Mouse (Mus musculus) liver, adult 2 months (tissue): Measurements from ENCODE around the gene Col5a1. TPM values are rescaled to one million over a fixed set of nuclear protein-coding genes. Genes with fewer than 3 reads are reported as not detected.
A peak's percentile ranks its signal among the peaks of the same experiment; 100 is the strongest.

Source experiments
- DNase-seq: peaks from one replicate; pipeline ENCODE4 v3.0.0-alpha.2; 2011; ENCODE audit warnings: low read depth, low spot score; ENCODE audit errors: extremely low read depth
- H3K27ac ChIP-seq: fragments of 200-500 bp; replicated peaks from 2 replicates; pipeline ENCODE4 v1.5.1; 2012; ENCODE audit warnings: low read depth, mild to moderate bottlenecking, control low read depth, inconsistent platforms, low read length; ENCODE audit not compliant: insufficient read depth
- H3K27me3 ChIP-seq: fragments of 200-500 bp; 2 replicates; pipeline ENCODE4 v1.6.1; 2012; ENCODE audit warnings: mild to moderate bottlenecking, moderate library complexity, low read length, inconsistent platforms; ENCODE audit not compliant: control insufficient read depth, insufficient read depth
- H3K36me3 ChIP-seq: fragments of 200-500 bp; 2 replicates; pipeline ENCODE4 v1.6.1; 2012; ENCODE audit warnings: low read length, inconsistent platforms; ENCODE audit not compliant: control insufficient read depth, insufficient read depth
- H3K4me1 ChIP-seq: fragments of 200-500 bp; 2 replicates; pipeline ENCODE4 v1.6.1; 2011; ENCODE audit warnings: low read length; ENCODE audit not compliant: control insufficient read depth, insufficient read depth
- H3K4me3 ChIP-seq: fragments of 200-500 bp; 2 replicates; pipeline ENCODE4 v1.5.1; 2011; ENCODE audit warnings: low read depth, mild to moderate bottlenecking, control low read depth, low read length, moderate library complexity; ENCODE audit not compliant: insufficient read depth
- H3K79me2 ChIP-seq: fragments of 200-500 bp; 2 replicates; pipeline ENCODE4 v1.6.1; 2012; ENCODE audit warnings: inconsistent platforms, mild to moderate bottlenecking, low read length, moderate library complexity; ENCODE audit not compliant: control insufficient read depth, insufficient read depth
- H3K9ac ChIP-seq: fragments of 200-500 bp; 2 replicates; pipeline ENCODE4 v1.6.1; 2012; ENCODE audit warnings: low read depth, mild to moderate bottlenecking, control low read depth, inconsistent platforms, low read length
- CTCF ChIP-seq: fragments of 200-500 bp; IDR thresholded peaks from 2 replicates; pipeline ENCODE4 v1.5.1; 2011; ENCODE audit warnings: low read depth, low read length, control low read depth
- POLR2A ChIP-seq: fragments of 200-500 bp; IDR thresholded peaks from 2 replicates; pipeline ENCODE4 v1.6.1; 2011; ENCODE audit warnings: low read length, control low read depth; ENCODE audit not compliant: insufficient read depth; ENCODE audit errors: extremely low read depth
- WGBS: fragments of 180-500 bp; shearing (Covaris S2); methylation state at CpG from one replicate; pipeline ENCODE4 v1.1.7; 2018; 5-methylcytosine and 5-hydroxymethylcytosine counted together
- polyA plus RNA-seq: library from polyadenylated mRNA; depleted of rRNA; stranded (reverse); fragments of >200 nt; gene quantifications from 2 replicates; pipeline ENCODE4 v1.2.3, GENCODE M21; 2012
- total RNA-seq: library from RNA; depleted of rRNA; stranded (reverse); fragments of >200 nt; gene quantifications from 2 replicates; pipeline ENCODE4 v1.2.3, GENCODE M21; 2014

Gene Col5a1
- total and polyA plus RNA-seq, 2 experiments: 2.0 to 2.1 TPM

DNA sequence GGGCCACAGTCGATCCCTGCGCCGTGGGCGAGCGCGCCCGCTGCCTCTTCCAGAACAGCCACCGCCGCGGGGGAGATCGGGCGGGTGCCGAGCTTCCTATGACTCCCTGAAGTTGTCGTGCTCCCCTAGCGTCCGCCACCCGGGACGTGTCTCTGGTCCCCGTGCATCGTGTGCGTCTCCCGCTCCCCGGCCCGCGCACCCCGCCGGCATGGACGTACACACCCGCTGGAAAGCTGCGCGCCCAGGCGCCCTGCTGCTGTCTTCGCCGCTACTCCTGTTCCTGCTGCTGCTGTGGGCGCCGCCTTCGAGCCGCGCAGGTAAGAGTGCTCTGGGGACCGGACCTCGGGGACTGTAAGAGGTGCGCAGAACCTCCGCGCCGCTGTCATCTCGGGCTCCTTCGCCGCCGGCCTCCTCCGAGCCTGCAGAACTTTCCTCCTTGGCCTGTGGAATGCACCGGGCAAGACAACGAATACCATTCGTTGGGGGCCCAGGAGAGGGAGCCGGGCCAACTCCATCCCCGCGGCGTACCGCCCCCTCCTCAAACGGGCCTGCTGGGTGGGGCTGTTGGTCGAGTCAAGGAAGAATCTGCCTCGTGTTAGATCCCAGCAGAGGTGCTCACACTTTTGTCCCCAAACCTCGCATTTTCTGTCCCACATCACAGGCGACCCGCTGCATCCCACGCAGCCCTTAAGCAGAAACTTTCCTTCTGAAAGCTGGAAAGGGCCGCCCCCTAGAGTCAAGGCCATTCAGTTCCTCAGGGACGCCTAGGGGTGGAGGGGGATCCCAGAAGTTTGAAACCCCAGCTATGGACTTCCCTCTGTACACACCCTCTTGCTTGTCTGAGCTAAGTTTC is 609 bp downstream of the Col5a1 start:
- Histone ChIP-seq H3K79me2 (no peaks in the 10 kb centered on the region), H3K27ac (peak overlapping the region; percentile 10), H3K27me3 (0 out of 2 replicates have a peak, but pooled peaks cover 4% of the 10 kb centered on the region), H3K9ac (peak overlapping the region; percentile 75), H3K36me3 (no peaks in the 10 kb centered on the region), H3K4me3 (peak overlapping the region; percentile 68), H3K4me1 (no peaks in the 10 kb centered on the region; the same call in 1 of the 2 replicates)
- WGBS: 2% methylated on average over 67 of the region's 67 CpGs
- TF ChIP-seq POLR2A (no peak), CTCF (0 out of 2 replicates have a peak, but pooled peaks have one; percentile 23)
- DNase-seq: no peak

GRCm38 (mm10) chr2:27887461-27888264 is 1.4 kb downstream of the Col5a1 start:
- WGBS: 27% methylated on average over 11 of the region's 11 CpGs
- 0 out of 2 replicates have a peak, but pooled peaks cover 4% of the 10 kb centered on the region for H3K27me3 ChIP-seq
- DNase-seq: no peak
- no peak for TF ChIP-seq POLR2A
- no peak for TF ChIP-seq CTCF
- no peaks in the 10 kb centered on the region; the same call in 1 of the 2 replicates for H3K4me1 ChIP-seq
- H3K36me3 ChIP-seq: no peaks in the 10 kb centered on the region
- peak overlapping the region; percentile 38 for H3K4me3 ChIP-seq
- H3K9ac ChIP-seq: peak overlapping the region; percentile 23
- peak overlapping the region; percentile 8 for H3K27ac ChIP-seq
- H3K79me2 ChIP-seq: no peaks in the 10 kb centered on the region

DNA sequence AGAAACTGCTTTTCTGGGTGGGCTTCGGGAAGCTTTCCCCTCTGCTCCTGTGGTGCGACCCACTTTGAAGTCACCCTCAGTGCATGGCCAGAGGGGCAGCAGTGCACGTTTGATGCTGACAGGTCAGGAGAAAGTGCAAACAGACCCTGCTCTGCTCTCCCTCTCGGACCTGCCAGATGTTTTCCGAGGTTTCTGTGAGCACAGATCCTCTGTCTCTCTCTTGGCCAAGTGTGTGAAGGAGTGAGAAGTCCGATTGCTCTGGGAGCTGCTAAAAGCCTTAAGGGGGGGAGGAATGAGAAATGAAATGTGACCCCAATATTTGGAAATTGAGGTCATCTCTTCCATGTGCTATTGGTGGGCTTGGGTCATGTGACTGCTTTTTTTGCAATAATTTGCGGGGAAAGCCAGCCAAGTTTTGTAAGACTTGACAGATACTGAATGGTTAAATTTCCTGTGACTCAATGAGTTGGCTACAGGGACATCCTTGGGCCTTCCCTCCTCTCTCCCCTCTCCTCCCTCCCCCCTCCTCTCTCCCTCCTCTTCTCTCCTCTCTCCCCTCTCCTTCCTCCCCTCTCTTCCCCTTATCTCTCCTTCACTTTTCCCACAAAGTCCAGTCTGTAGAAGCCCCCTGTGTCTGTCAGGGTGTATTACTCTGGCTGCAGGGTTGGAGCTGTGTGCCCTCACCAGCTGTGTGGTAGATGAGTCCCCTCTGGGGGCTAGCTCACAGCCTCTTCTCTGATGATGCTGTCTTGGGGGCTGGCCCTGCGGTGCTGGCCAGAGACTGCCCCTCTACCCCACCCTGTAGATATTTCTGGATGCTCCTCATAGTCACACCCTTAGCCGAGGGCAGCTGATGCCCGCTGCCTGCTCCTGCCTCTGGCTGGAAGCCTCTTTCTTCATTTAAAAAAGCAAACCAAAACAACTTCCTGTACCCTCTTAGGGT is 2.6 kb downstream of the Col5a1 start:
- no peak for TF ChIP-seq CTCF
- no peak for TF ChIP-seq POLR2A
- Histone ChIP-seq H3K9ac (no peak overlapping the region; the same call in 1 of the 2 replicates), H3K36me3 (no peaks in the 10 kb centered on the region), H3K79me2 (no peaks in the 10 kb centered on the region), H3K4me1 (no peaks in the 10 kb centered on the region; the same call in 1 of the 2 replicates), H3K4me3 (peak overlapping the region; percentile 16; the same call in 1 of the 2 replicates), H3K27ac (no peak overlapping the region; the same call in 1 of the 2 replicates), H3K27me3 (0 out of 2 replicates have a peak, but pooled peaks cover 4% of the 10 kb centered on the region)
- peak; percentile 39 for DNase-seq
- WGBS: 24% methylated on average over 10 of the region's 10 CpGs

- H3K27ac ChIP-seq: no peak overlapping the region
- TF ChIP-seq CTCF (no peak), POLR2A (no peak)
- peak; percentile 15 for DNase-seq
- no peak overlapping the region for H3K4me3 ChIP-seq
- H3K4me1 ChIP-seq: no peaks in the 10 kb centered on the region; the same call in 1 of the 2 replicates
- no peak overlapping the region for H3K9ac ChIP-seq
- 90% methylated on average over 7 of the region's 7 CpGs for WGBS
- 0 out of 2 replicates have a peak, but pooled peaks cover 2% of the 10 kb centered on the region for H3K27me3 ChIP-seq
- H3K79me2 ChIP-seq: no peaks in the 10 kb centered on the region
- H3K36me3 ChIP-seq: no peaks in the 10 kb centered on the region
These were observed 5.8 kb downstream of the Col5a1 start for GRCm38 (mm10) chr2:27891922-27892541.

DNA sequence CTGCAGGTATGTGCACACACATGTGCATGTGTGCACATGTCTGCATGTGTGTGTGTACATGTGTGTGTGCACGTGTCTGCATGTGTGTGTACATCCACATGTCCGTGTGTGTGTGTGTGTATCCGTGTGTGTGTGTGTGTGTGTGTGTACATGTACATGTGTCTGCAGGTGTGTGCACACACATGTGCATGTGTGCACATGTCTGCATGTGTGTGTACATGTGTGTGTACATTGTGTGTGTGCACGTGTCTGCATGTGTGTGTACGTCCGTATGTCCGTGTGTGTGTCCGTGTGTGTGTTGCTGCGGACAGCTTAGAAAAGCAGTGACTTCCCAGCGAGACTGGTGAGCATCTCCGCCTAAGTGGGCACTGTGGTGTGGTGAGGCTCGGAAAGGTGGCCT is 6.8 kb downstream of the Col5a1 start:
- 95% methylated on average over 12 of the region's 12 CpGs for WGBS
- no peaks in the 10 kb centered on the region for H3K36me3 ChIP-seq
- no peak overlapping the region for H3K4me3 ChIP-seq
- H3K4me1 ChIP-seq: no peaks in the 10 kb centered on the region; the same call in 1 of the 2 replicates
- no peak overlapping the region for H3K27ac ChIP-seq
- TF ChIP-seq CTCF: no peak
- TF ChIP-seq POLR2A: no peak
- no peaks in the 10 kb centered on the region for H3K27me3 ChIP-seq
- H3K9ac ChIP-seq: no peak overlapping the region
- no peak for DNase-seq
- no peaks in the 10 kb centered on the region for H3K79me2 ChIP-seq
